Mouse (Mus musculus) limb, embryonic 14.5 days (tissue): Measurements from ENCODE around the gene Ephx3. TPM values are rescaled to one million over a fixed set of nuclear protein-coding genes. Genes with fewer than 3 reads are reported as not detected.
A peak's percentile ranks its signal among the peaks of the same experiment; 100 is the strongest.

Experiments used
- ATAC-seq: fragments of 200-750 bp; cut with Nextera tagmentation; 2 replicates; pipeline ENCODE4 v1.8.0; 2017; ENCODE audit warnings: low read depth, moderate number of reproducible peaks, moderate TSS enrichment; ENCODE audit not compliant: low FRiP score
- DNase-seq: peaks from one replicate; pipeline ENCODE4 v3.0.0-alpha.2; 2015; ENCODE audit warnings: low spot score
- H3K27ac ChIP-seq: fragments of 300-500 bp; sonication (generic); replicated peaks from 2 replicates; pipeline ENCODE4 v1.5.1; 2014; ENCODE audit warnings: low read depth, mild to moderate bottlenecking, low read length, moderate library complexity, mixed read lengths
- H3K27me3 ChIP-seq: fragments of 300-500 bp; sonication (generic); 2 replicates; pipeline ENCODE4 v1.6.1; 2014; ENCODE audit warnings: low read length, mixed read lengths; ENCODE audit not compliant: control insufficient read depth, insufficient read depth
- H3K36me3 ChIP-seq: fragments of 300-500 bp; sonication (generic); 2 replicates; pipeline ENCODE4 v1.6.1; 2014; ENCODE audit warnings: mild to moderate bottlenecking, low read length, moderate library complexity, mixed read lengths; ENCODE audit not compliant: control insufficient read depth, insufficient read depth
- H3K4me1 ChIP-seq: fragments of 300-500 bp; sonication (generic); 2 replicates; pipeline ENCODE4 v1.6.1; 2014; ENCODE audit warnings: antibody characterized with exemption, low read length, mixed read lengths; ENCODE audit not compliant: control insufficient read depth, insufficient read depth
- H3K4me2 ChIP-seq: fragments of 300-500 bp; sonication (generic); replicated peaks from 2 replicates; pipeline ENCODE4 v1.6.1; 2014; ENCODE audit warnings: low read depth, mild to moderate bottlenecking, low read length, moderate library complexity; ENCODE audit not compliant: severe bottlenecking
- H3K4me3 ChIP-seq: fragments of 300-500 bp; sonication (generic); replicated peaks from 2 replicates; pipeline ENCODE4 v1.5.1; 2014; ENCODE audit warnings: low read length
- H3K9ac ChIP-seq: fragments of 300-500 bp; sonication (generic); 2 replicates; pipeline ENCODE4 v1.6.1; 2014; ENCODE audit warnings: mild to moderate bottlenecking, low read depth, low read length, moderate library complexity; ENCODE audit not compliant: severe bottlenecking
- H3K9me3 ChIP-seq: fragments of 300-500 bp; sonication (generic); 2 replicates; pipeline ENCODE4 v1.6.1; 2016; ENCODE audit warnings: low read length; ENCODE audit not compliant: control insufficient read depth
- POLR2A ChIP-seq: fragments of 200-500 bp; IDR thresholded peaks from 2 replicates; pipeline ENCODE4 v1.8.0; 2012; ENCODE audit warnings: inconsistent platforms, mild to moderate bottlenecking, moderate library complexity, borderline replicate concordance; ENCODE audit not compliant: insufficient read depth, insufficient read length; ENCODE audit errors: extremely low read depth
- WGBS: fragments of 180-500 bp; shearing (Covaris S2); extraction: QIAGEN DNeasy Blood & Tissue Kit; methylation state at CpG from one replicate; pipeline ENCODE4 v1.1.7; 2014; 5-methylcytosine and 5-hydroxymethylcytosine counted together
- polyA plus RNA-seq, 2 experiments: library from polyadenylated mRNA; depleted of rRNA in 1 of 2; stranded (reverse) in 1 of 2; unstranded in 1 of 2; fragments of >200 nt; fragmentation: Nextera tagmentation in 1 of 2; extraction: Ambion mirVana in 1 of 2; gene quantifications; 2 replicates each; pipeline versions ENCODE4 v1.2.1 to v1.2.3; 2012 to 2014

The Ephx3 gene
- polyA plus RNA-seq, 2 experiments = 1.9 to 5.5 TPM

- peak; percentile 30; the same call in 1 of the 2 replicates for ATAC-seq
- TF ChIP-seq POLR2A = no peak
- no peak overlapping the region for H3K4me2 ChIP-seq
- H3K27me3 ChIP-seq = no peaks in the 10 kb centered on the region
- no peak overlapping the region for H3K4me3 ChIP-seq
- WGBS = 50% methylated on average over 5 of the region's 5 CpGs
- H3K4me1 ChIP-seq = peaks cover 9% of the 10 kb centered on the region
- H3K36me3 ChIP-seq = peaks cover 87% of the 10 kb centered on the region
- H3K9me3 ChIP-seq = no peaks in the 10 kb centered on the region
- peak; percentile 31 for DNase-seq
- H3K27ac ChIP-seq = 0 out of 2 replicates have a peak overlapping the region, but pooled peaks have one; percentile 1
- H3K9ac ChIP-seq = no peak overlapping the region
These were observed 18.4 kb upstream of the Ephx3 start for GRCm38 (mm10) chr17:32207586-32208245.

DNA sequence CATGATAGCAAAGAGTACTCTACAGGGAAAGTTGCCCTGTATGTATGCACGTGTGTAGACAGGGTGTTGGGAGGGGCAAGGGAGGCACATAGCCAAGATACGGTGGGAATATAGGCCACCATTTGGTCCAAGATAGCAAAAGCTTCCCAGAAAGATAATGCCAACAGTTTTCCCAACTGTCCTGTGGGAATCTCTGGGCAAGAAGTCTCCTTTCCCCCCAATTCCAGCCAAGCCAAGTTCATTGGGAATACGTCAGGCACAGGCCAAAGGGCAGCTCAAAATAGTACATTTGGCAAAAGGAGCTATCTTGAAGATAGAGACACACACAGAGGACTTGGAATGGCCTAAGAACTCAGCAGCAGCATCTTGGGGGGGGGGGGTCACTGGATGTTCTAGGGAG lies 16.0 kb upstream of the Ephx3 start:
- Histone ChIP-seq H3K27me3 (no peaks in the 10 kb centered on the region), H3K36me3 (peaks cover 91% of the 10 kb centered on the region), H3K9me3 (no peaks in the 10 kb centered on the region), H3K9ac (no peak overlapping the region), H3K4me1 (peaks cover 9% of the 10 kb centered on the region), H3K27ac (no peak overlapping the region), H3K4me2 (no peak overlapping the region), H3K4me3 (no peak overlapping the region)
- WGBS = 84% methylated on average over 3 of the region's 3 CpGs
- TF ChIP-seq POLR2A = no peak
- ATAC-seq (no peak), DNase-seq (no peak)

GRCm38 (mm10) chr17:32202972-32203371 lies 13.6 kb upstream of the Ephx3 start:
- TF ChIP-seq POLR2A = no peak
- Histone ChIP-seq H3K4me3 (no peak overlapping the region), H3K9ac (no peak overlapping the region), H3K27me3 (no peaks in the 10 kb centered on the region), H3K36me3 (peaks cover 93% of the 10 kb centered on the region), H3K4me1 (0 out of 2 replicates have a peak, but pooled peaks cover under 1% of the 10 kb centered on the region), H3K27ac (no peak overlapping the region), H3K9me3 (no peaks in the 10 kb centered on the region), H3K4me2 (no peak overlapping the region)
- ATAC-seq (no peak), DNase-seq (no peak)
- 89% methylated on average over 3 of the region's 3 CpGs for WGBS

GRCm38 (mm10) chr17:32201086-32201485 lies 11.7 kb upstream of the Ephx3 start:
- no peak overlapping the region for H3K4me3 ChIP-seq
- H3K4me2 ChIP-seq = no peak overlapping the region
- H3K9me3 ChIP-seq = no peaks in the 10 kb centered on the region
- H3K4me1 ChIP-seq = no peaks in the 10 kb centered on the region
- no peak overlapping the region for H3K9ac ChIP-seq
- TF ChIP-seq POLR2A = no peak
- WGBS = 79% methylated on average over 5 of the region's 5 CpGs
- DNase-seq (no peak), ATAC-seq (no peak; the same call in 1 of the 2 replicates)
- peaks cover 99% of the 10 kb centered on the region for H3K36me3 ChIP-seq
- H3K27me3 ChIP-seq = no peaks in the 10 kb centered on the region
- no peak overlapping the region for H3K27ac ChIP-seq

- H3K9me3 ChIP-seq = no peaks in the 10 kb centered on the region
- H3K36me3 ChIP-seq = peaks cover 95% of the 10 kb centered on the region
- H3K4me1 ChIP-seq = no peaks in the 10 kb centered on the region
- H3K27me3 ChIP-seq = no peaks in the 10 kb centered on the region
- no peak overlapping the region for H3K27ac ChIP-seq
- no peak for TF ChIP-seq POLR2A
- no peak overlapping the region for H3K4me3 ChIP-seq
- no peak overlapping the region for H3K9ac ChIP-seq
- DNase-seq (no peak), ATAC-seq (no peak)
- H3K4me2 ChIP-seq = no peak overlapping the region
- WGBS = 100% methylated on average over 2 of the region's 2 CpGs
These were observed 10.4 kb upstream of the Ephx3 start for GRCm38 (mm10) chr17:32199796-32200195.

GRCm38 (mm10) chr17:32197156-32197555 lies 7.8 kb upstream of the Ephx3 start:
- no peak overlapping the region for H3K4me2 ChIP-seq
- H3K27me3 ChIP-seq = no peaks in the 10 kb centered on the region
- WGBS = 93% methylated on average over 14 of the region's 14 CpGs
- no peak overlapping the region for H3K27ac ChIP-seq
- peaks cover 69% of the 10 kb centered on the region for H3K36me3 ChIP-seq
- no peak for DNase-seq
- H3K4me1 ChIP-seq = no peaks in the 10 kb centered on the region
- no peak for ATAC-seq
- no peaks in the 10 kb centered on the region for H3K9me3 ChIP-seq
- TF ChIP-seq POLR2A = no peak
- no peak overlapping the region for H3K9ac ChIP-seq
- H3K4me3 ChIP-seq = no peak overlapping the region
